Mouse (Mus musculus): ENCODE results near the gene Gm10320.

The Gm10320 gene

DNA sequence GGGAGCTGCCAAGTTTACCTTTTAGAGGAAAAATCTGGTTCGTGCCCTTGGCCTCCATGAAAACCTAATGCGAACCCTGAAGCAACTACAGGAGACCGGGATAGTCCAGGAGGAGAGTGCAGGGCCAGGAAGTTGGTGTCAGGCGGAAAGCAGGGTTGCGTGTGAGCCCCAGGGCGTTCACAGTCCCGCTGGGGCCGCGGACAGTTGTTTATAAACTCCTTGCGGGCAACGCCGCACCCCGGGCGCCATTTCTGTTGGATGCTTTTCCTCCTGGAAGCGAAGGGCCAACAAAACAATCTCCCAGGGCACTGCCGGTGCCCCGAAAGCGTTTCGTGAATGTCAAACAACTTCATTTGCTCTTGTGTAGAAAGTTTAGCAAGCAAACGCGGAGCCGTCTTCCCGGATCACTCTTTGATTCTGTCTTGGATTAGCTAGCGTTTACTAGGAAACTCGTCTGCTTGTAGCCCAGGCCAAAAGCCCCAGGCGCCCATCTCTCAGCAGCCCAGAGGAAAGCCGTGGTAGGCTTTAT, 11.1 kb upstream of the Gm10320 start:
- DNase-seq (ENCODE audit: low spot score), result no peak

DNA sequence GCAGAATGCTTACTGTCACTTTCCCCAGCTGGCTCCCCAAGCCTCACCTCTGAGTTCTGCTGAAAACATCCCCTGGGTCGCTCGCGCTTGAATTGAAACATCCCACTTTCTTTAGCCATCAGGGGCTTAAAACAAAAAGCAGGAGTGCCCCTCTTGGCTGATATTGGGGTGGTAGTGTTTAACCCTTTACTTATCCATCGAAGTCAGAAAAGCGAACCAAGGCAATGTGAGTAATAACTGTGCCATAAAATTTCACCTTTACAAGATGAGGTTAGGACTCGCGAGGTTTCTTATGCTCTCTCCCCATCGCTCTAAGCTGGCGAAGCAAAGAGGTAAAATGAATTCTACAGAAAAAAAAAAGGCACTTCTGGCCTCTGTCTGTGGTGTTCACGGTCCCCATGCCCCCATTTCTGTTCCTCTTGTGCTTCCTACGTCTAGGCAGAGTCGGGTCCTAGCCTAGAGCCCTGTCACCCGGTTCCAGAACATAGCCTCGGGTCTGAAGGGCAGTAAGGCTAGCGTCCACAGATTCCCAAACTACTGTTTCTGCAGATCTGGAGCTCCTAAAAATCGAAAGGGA, 10.5 kb upstream of the Gm10320 start:
- DNase-seq (ENCODE audit: low spot score), result no peak

DNA sequence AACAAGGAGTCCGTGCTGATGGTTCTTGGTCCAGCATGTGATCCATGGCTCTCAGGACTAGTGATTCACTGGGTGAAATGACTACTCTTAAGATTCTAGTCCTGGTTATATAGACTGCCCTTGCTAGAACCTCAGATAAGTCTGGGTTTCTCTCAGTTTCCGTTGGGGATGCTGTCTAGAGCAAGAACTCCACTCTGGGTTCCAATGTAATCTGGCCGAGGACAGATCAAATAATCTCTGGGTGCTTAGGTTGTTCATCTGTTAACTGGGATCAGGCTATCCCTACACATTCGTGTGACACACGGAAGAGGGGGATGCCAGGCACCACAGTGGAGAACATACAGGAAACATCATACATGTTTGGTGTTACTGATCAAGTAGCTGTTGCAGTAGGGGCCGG, 9.5 kb upstream of the Gm10320 start:
- DNase-seq (ENCODE audit: low spot score), result no peak

DNA sequence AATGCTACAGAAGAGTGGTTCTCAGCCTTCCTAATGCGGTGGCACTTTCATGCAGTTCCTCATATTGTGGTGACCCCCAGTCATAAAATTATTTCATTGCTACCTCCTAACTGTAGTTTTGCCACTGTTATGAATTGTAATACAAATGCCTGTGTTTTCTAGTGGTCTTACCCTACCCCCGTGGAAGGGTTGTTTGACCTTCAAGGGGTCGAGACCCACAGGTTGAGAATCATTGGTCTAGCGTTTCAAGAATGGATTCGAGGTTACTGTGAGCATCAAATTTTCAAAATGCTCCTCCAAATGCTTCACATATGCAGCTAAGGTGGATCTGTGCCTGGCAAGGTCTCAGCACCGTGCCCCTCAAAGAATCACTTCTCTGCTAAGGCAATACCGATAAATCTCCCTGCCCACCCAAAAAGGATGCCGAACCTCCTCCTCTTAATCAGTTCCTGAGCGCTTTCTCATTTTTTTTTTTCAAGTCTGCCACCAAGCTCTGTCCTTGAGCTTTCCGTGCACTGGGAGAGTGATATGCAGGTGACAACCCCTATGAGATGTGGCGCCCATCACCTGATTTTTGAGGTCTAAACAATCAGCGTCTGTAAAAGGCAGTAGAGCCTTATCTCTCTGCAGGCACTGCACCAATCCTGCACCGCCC, 8.8 kb upstream of the Gm10320 start:
- DNase-seq (ENCODE audit: low spot score), result no peak

DNA sequence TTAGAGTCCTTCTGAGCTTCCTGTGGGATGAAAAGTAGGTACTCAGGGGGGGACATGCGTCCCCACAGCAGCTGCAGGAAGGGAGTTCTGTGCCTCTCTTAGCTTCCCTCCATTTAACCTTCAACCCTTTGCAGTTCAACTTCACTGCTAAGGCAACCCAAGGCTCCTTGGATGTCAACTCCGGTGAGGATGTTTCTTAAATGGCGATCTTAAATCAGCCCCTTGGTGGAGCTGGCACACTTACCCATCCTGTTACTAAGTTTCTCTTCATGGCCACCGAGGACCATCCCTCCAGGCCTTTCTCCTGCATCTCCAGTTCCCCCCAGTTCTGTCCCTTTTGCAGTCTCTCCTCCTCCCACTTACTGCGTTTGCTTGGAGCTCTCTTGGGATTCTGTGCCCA, 6.8 kb upstream of the Gm10320 start:
- DNase-seq (ENCODE audit: low spot score), result no peak

DNA sequence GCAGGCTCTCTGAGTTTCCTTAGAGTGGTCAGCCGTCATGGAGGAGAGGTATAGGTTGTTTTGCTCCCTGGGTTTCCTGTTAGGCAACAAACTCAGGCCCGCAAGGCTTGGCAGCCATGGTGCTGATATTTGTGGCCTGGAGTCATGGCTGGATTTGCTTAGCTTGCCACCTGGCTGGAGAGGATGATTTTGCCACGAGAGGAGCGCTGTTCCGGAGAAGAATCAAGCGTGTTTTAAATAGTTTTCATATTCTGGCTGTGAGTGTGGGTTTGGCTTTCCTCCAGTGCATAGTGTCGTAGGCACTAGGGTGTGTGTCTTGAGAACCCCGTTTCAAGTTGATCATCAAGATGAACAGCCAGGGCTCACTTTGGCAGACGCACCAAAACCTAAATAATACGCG, 6.3 kb upstream of the Gm10320 start:
- DNase-seq (ENCODE audit: low spot score), result no peak

DNA sequence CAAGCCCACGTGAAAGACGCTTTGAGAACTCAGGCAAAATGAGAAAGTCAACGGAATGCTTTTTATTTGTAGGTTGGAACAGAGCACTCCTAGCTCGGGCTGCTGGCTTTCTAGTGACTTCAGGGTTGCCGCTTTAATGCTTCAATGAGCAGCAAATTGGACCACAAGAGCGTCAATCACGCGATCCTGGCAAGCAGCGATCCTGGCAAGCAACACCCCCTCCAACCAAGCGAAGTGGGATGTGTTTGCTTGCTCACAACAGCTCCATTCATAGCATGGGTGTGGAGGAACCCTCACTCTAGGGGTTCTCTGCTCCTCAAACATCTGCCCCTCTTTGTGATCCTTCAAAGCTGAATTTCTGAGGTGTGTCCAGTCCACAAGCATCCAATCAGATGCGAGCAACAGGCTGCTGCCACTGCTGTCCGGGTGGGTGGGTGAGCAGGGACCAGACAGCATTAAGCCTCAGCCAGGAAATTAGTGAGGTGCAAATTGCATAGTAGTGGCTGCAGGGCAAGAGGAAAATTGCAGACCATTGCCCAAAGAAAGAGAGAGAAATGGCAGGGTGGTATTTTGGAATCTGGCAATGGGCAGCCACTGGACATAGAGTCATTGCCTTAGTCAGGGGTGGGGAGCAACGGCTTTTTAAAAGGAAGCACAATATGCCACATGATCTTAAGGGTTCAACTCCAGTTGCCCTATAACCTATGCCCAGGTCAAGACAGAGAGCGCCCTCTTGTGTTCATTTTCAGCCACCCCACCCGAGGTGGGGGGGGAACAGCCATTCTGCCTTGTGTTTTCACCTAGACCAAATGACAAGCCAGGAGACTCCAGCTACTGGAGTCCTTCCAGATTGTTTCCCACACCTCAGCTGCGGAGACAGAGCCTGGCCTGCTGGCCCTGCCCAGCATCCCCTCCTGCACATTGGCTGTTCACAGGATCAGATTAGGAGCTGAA, 5.4 kb upstream of the Gm10320 start:
- DNase-seq (ENCODE audit: low spot score), result no peak

GRCm38 (mm10) chr13:98494492-98495064, 2.8 kb upstream of the Gm10320 start:
- DNase-seq (ENCODE audit: low spot score), result no peak

- DNase-seq (ENCODE audit: low spot score), result no peak
These were observed 911 bp upstream of the Gm10320 start for GRCm38 (mm10) chr13:98492569-98493255.

- no peak for DNase-seq (ENCODE audit: low spot score)
These were observed 5.1 kb downstream of the Gm10320 start for GRCm38 (mm10) chr13:98486726-98487125.

DNA sequence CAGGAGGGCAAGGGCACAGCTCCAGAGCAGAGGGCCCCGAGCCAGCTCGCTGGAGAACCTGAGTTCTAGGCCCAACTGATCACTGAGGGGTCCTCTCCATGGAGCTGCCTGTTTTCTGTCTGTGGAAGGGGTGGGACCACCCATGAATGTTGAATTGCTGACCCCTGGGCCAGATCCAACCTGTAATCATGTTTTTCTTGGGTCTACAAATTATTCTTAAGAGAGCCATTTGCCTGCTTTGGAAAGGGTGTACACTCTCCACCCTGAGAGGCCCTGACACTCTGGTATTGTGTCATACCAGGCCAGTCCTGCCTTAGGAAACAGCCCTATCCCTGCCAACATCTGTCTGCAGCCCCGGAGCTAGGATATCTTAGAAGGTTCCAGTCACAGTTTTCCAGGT, 5.6 kb downstream of the Gm10320 start:
- no peak for DNase-seq (ENCODE audit: low spot score)

DNA sequence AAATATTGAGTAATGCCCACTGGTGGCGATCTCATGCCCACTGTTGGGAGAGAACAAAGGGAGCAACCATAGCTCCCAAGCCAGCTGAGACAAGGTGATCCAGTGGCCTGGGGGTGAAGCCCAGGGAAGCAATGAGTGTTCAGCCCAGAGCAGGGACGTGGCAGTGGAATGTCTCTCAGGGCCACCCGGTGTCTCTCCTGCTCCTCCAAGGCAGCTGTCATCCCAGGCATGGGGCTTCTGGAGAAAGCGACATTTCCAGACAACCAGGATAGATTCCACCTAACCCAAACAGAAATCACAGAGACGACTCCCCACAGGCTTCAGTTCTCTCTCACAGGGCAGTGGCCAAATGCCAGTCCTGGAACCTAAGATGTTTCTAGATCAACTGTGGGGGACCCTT, 6.4 kb downstream of the Gm10320 start:
- no peak for DNase-seq (ENCODE audit: low spot score)

GRCm38 (mm10) chr13:98477991-98478390, 13.8 kb downstream of the Gm10320 start:
- DNase-seq (ENCODE audit: low spot score), result no peak

DNA sequence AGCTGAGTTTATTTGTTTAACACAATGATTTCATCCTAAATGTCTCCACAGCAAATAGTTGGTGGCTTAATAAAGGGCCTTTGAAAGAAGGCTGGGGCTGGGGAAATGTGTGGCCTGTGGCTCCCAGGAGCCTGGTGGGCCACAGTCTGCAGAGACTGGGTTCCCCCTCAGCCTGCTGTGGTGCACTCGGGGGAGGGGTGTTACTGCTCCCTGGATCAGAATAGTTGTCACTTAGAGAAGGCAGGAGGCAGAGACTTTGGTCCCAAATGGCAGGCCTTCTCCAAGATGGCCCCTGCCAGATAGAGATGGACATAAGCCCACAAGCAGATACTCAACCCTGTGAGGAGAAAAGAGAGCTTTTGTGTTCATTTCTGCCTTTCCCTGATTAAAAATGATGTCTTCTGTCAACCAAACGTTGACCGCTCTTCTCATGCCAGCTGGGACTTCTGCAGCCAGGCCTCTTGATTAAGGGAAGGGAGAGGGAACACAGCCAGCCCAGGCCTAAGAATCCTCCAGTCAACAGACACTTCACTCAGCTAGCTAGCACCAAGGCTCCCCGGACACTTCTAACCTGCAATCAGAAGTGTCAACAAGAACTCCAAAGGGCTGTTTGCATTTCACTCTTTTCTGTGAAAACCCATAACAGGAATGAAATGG, 14.8 kb downstream of the Gm10320 start:
- DNase-seq (ENCODE audit: low spot score), result no peak

- DNase-seq (ENCODE audit: low spot score), result no peak
These were observed 15.5 kb downstream of the Gm10320 start for GRCm38 (mm10) chr13:98476175-98476838.

GRCm38 (mm10) chr13:98475681-98476080, 16.1 kb downstream of the Gm10320 start:
- DNase-seq (ENCODE audit: low spot score), result no peak

DNA sequence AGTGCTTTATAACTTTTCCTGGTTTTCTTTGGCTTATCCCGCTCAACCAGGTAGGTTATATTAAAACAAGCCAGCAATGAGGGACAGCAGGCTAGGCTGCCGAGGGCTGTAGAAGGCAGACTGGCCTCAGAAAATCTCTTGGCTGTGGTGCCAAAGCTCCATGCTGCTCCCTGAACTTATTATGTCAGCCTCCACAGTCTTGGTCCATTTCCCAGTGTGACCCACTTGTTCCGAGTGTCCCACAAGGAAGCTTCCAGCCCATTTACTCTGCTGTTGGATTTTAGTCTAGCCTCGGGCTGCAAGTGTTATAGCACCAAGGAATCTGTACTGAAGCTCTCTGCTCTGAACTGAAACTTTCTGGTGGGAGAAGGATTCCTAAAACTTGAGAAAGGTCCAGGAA, 18.8 kb downstream of the Gm10320 start:
- DNase-seq (ENCODE audit: low spot score), result no peak

- no peak for DNase-seq (ENCODE audit: low spot score)
These were observed 20.0 kb downstream of the Gm10320 start for GRCm38 (mm10) chr13:98471756-98472155.

DNA sequence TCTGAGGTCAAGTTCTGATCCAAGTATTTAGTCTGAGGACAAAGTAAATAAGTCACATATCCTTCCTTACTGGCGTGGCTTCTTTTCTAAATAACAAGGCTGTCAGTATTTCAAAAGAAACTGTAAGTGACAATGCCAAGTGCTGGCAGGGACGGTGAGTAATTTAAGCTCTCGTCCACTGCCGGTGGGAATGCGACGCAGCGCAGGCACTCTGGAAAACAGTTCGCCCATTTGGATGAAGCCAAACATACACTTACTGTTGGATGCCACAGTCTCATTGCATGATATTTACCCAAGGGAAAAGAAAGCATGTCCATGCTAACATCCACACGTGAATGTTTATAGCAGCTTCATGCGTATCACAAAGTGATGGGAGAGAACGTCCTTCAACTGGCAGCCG, 21.5 kb downstream of the Gm10320 start:
- DNase-seq (ENCODE audit: low spot score), result no peak

DNA sequence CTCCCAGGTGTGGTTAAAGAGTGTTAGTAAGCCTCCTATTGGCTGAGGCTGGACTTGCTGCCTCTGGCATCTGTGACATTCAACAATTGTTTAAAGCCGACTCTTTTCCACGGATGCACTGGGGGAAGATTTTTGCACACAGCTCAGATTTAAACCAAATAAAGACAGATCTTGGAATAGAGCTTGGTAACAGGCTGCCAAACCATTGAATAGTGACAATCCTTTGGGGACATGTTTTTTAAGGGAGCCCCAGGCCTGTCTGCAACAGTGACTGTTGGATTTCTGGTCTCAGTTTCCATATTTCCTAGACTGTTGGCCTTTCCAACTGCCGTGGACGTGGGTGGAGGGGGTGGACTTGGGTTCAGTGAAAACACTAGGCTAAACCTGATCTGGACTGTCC, 21.9 kb downstream of the Gm10320 start:
- DNase-seq (ENCODE audit: low spot score), result no peak

DNA sequence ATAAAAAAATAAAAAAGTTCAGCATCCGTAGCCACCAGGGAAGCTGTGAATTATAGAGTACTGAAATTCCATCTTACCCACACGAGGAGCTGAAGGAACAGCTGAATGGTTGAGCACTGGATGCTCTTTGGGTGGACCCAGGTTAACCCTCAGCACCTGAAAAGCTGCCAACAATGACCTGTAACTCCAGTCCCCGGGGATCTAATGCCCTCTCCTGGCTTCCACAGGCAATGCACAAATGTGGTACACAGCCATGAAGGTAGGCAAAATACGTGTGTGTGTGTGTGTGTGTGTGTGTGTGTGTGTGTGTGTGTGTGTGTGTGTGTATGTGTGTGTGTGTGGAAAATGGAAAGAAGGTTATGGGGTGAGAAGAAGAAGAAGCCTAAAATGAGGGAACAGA, 30.3 kb downstream of the Gm10320 start:
- no peak for DNase-seq (ENCODE audit: low spot score)

All from urinary bladder, postnatal 25 days (tissue).